ENCODE assay signal across 8 mouse cellular contexts in the genomic region with DNA sequence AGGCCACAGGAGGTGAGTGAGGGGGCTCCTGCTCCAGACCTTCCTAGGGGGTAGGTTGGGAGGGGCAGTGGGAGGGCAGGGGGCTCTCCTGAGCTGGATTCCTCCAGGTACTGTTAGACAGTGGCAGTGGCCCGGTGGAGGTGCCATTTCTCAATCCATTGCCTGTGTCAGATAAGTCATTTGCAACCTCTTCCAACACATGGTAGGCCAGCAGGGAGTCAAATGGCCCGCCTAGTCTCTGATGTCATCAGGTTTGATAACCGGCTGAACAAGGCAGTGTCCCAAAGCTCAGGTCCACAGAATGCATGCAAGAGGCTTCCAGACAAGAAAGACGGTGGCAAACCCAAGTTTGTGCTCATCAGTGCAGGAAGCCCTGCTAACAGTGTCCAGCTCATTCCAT. TPM values are rescaled to one million over a fixed set of nuclear protein-coding genes. Genes with fewer than 3 reads are reported as not detected.
DNase-seq lines count a peak whose midpoint lies in the region; ATAC-seq and TF ChIP-seq lines count a peak whose summit lies in the region.

No protein-coding gene starts in this region.

- H3K9me3 ChIP-seq in forebrain, postnatal 0 days (ENCODE audit: low read length) = no peaks in the 10 kb centered on the region
- no peaks in the 10 kb centered on the region for H3K9me3 ChIP-seq in liver, embryonic 16.5 days (replicated peaks; ENCODE audit: control insufficient read depth, low read length)
- no peaks in the 10 kb centered on the region for H3K9me3 ChIP-seq in stomach, embryonic 16.5 days (replicated peaks; ENCODE audit: control insufficient read depth, low read length)

- no peak overlapping the region for H3K27ac ChIP-seq in forebrain, postnatal 0 days (ENCODE audit: low read depth, low read length)
- no peak overlapping the region for H3K27ac ChIP-seq in liver, embryonic 16.5 days (ENCODE audit: low read length)
- H3K27ac ChIP-seq in stomach, embryonic 16.5 days (ENCODE audit: low read length) = peak overlapping the region; percentile 52

- H3K4me3 ChIP-seq in forebrain, postnatal 0 days (ENCODE audit: low read depth, low read length) = peak overlapping the region; percentile 50
- H3K4me3 ChIP-seq in liver, embryonic 16.5 days (ENCODE audit: low read depth, low read length) = peak overlapping the region; percentile 56; the same call in 1 of the 2 replicates
- peak overlapping the region; percentile 60 for H3K4me3 ChIP-seq in stomach, embryonic 16.5 days (replicated peaks; ENCODE audit: low read length)

- WGBS in forebrain, postnatal 0 days = 31% methylated on average over 4 of the region's 4 CpGs
- WGBS in liver, embryonic 16.5 days (ENCODE audit: insufficient replicate concordance) = 14% methylated on average over 4 of the region's 4 CpGs
- WGBS in stomach, embryonic 16.5 days = 22% methylated on average over 4 of the region's 4 CpGs

- DNase-seq in cerebellum, adult 11 months = no peak
- DNase-seq in R1 (ENCODE audit: low read depth, low spot score) = peak; percentile 34
- no peak for DNase-seq in forebrain, postnatal 0 days
- DNase-seq in adrenal gland, adult 8-10 months = no peak
- DNase-seq in layer of hippocampus, postnatal 36 days = no peak

- H3K9ac ChIP-seq in forebrain, postnatal 0 days = peak overlapping the region; percentile 52; the same call in 1 of the 2 replicates
- no peak overlapping the region for H3K9ac ChIP-seq in liver, embryonic 16.5 days (ENCODE audit: low read depth, low read length)
- H3K9ac ChIP-seq in stomach, embryonic 16.5 days (ENCODE audit: low read length) = peak overlapping the region; percentile 78; the same call in 1 of the 2 replicates

- peak; percentile 66; the same call in 1 of the 2 replicates for ATAC-seq in cerebellum, adult (ENCODE audit: insufficient number of reproducible peaks, low FRiP score, low TSS enrichment)
- no peak for ATAC-seq in forebrain, postnatal 0 days
- ATAC-seq in liver, embryonic 16.5 days (ENCODE audit: low read depth) = peak; percentile 51
- ATAC-seq in stomach, embryonic 16.5 days (ENCODE audit: insufficient read depth, low FRiP score) = peak; percentile 21; the same call in 1 of the 2 replicates

- no peak for TF ChIP-seq CTCF in forebrain, postnatal 0 days (IDR thresholded peaks at IDR 0.05; ENCODE audit: low read depth)

- peaks cover 20% of the 10 kb centered on the region for H3K27me3 ChIP-seq in forebrain, postnatal 0 days (ENCODE audit: insufficient read depth, low read length)
- H3K27me3 ChIP-seq in liver, embryonic 16.5 days (ENCODE audit: control insufficient read depth, insufficient read depth, low read depth, low read length) = peaks cover 50% of the 10 kb centered on the region
- H3K27me3 ChIP-seq in stomach, embryonic 16.5 days (ENCODE audit: control insufficient read depth, insufficient read depth, low read length) = peaks cover 31% of the 10 kb centered on the region

- peak overlapping the region; percentile 98 for H3K4me2 ChIP-seq in forebrain, postnatal 0 days (ENCODE audit: low read depth)
- H3K4me2 ChIP-seq in liver, embryonic 16.5 days (ENCODE audit: low read depth, low read length) = peak overlapping the region; percentile 75
- peak overlapping the region; percentile 95 for H3K4me2 ChIP-seq in stomach, embryonic 16.5 days (ENCODE audit: low read depth, low read length)

- H3K36me3 ChIP-seq in forebrain, postnatal 0 days (ENCODE audit: insufficient read depth) = peaks cover 16% of the 10 kb centered on the region; the same call in 1 of the 2 replicates
- no peaks in the 10 kb centered on the region for H3K36me3 ChIP-seq in liver, embryonic 16.5 days (ENCODE audit: control insufficient read depth, insufficient read depth)
- no peaks in the 10 kb centered on the region for H3K36me3 ChIP-seq in stomach, embryonic 16.5 days (ENCODE audit: control insufficient read depth, insufficient read depth, low read length)

- H3K4me1 ChIP-seq in forebrain, postnatal 0 days (ENCODE audit: insufficient read depth) = peaks cover 8% of the 10 kb centered on the region; the same call in 1 of the 2 replicates
- peaks cover 13% of the 10 kb centered on the region for H3K4me1 ChIP-seq in liver, embryonic 16.5 days (ENCODE audit: control insufficient read depth, low read depth, low read length)
- peaks cover 8% of the 10 kb centered on the region for H3K4me1 ChIP-seq in stomach, embryonic 16.5 days (ENCODE audit: control insufficient read depth, insufficient read depth, low read length)

RNA-seq across cellular contexts. Expression of a gene that starts 14.7 kb away (rescaled TPM):
- 71.4 and 84.4 TPM in 2 replicates for total RNA-seq in forebrain, postnatal 0 days (2014; rRNA removed)
- 39.6 and 61.9 TPM in 2 replicates for polyA plus RNA-seq in forebrain, postnatal 0 days (2015; fragmentation: Nextera tagmentation; extraction: Ambion mirVana)
- polyA plus RNA-seq in liver, embryonic 16.5 days (2015; fragmentation: Nextera tagmentation; extraction: Ambion mirVana) = 0.14 and 0.30 TPM in 2 replicates
- 5.2 and 5.4 TPM in 2 replicates for polyA plus RNA-seq in stomach, embryonic 16.5 days (2015; fragmentation: Nextera tagmentation; extraction: Ambion mirVana)
- total RNA-seq in adrenal gland, adult 8-10 months (2022) = 10 to 100 TPM; 27.0 to 35.6 (median 28.7) TPM
- 10 to 100 TPM; 50.0 to 55.4 TPM for total RNA-seq in layer of hippocampus, postnatal 36 days (2021)

RNA-seq across cellular contexts. Expression of a gene that starts 25.9 kb away (rescaled TPM):
- 1.1 and 2.0 TPM in 2 replicates for total RNA-seq in forebrain, postnatal 0 days (2014; rRNA removed)
- 0.62 and 0.64 TPM in 2 replicates for polyA plus RNA-seq in forebrain, postnatal 0 days (2015; fragmentation: Nextera tagmentation; extraction: Ambion mirVana)
- 0.02 and 0.06 TPM in 2 replicates for polyA plus RNA-seq in liver, embryonic 16.5 days (2015; fragmentation: Nextera tagmentation; extraction: Ambion mirVana)
- polyA plus RNA-seq in stomach, embryonic 16.5 days (2015; fragmentation: Nextera tagmentation; extraction: Ambion mirVana) = 0.06 TPM in 2 replicates
- total RNA-seq in adrenal gland, adult 8-10 months (2022) = under 1 TPM; 0.11 to 0.84 (median 0.36) TPM
- total RNA-seq in layer of hippocampus, postnatal 36 days (2021) = 10 to 100 TPM; 14.6 to 16.9 TPM

RNA-seq across cellular contexts. Expression of a gene that starts 50.4 kb away (rescaled TPM):
- total RNA-seq in forebrain, postnatal 0 days (2014; rRNA removed) = 0.92 and 1.1 TPM in 2 replicates
- 0.52 and 0.83 TPM in 2 replicates for polyA plus RNA-seq in forebrain, postnatal 0 days (2015; fragmentation: Nextera tagmentation; extraction: Ambion mirVana)
- 2.3 and 3.0 TPM in 2 replicates for polyA plus RNA-seq in liver, embryonic 16.5 days (2015; fragmentation: Nextera tagmentation; extraction: Ambion mirVana)
- polyA plus RNA-seq in stomach, embryonic 16.5 days (2015; fragmentation: Nextera tagmentation; extraction: Ambion mirVana) = 1.4 and 2.0 TPM in 2 replicates
- 1 to 10 TPM; 2.0 to 4.1 (median 3.0) TPM for total RNA-seq in adrenal gland, adult 8-10 months (2022)
- 1 to 10 TPM; 2.3 to 2.5 TPM for total RNA-seq in layer of hippocampus, postnatal 36 days (2021)
